Mouse (Mus musculus): ENCODE measurements around the gene Ttc24. TPM values are rescaled to one million over a fixed set of nuclear protein-coding genes. Genes with fewer than 3 reads are reported as not detected.

Ttc24 gene
- not detected in 2 replicates for polyA plus RNA-seq (2015; fragmentation: Nextera tagmentation; extraction: Ambion mirVana)

DNA sequence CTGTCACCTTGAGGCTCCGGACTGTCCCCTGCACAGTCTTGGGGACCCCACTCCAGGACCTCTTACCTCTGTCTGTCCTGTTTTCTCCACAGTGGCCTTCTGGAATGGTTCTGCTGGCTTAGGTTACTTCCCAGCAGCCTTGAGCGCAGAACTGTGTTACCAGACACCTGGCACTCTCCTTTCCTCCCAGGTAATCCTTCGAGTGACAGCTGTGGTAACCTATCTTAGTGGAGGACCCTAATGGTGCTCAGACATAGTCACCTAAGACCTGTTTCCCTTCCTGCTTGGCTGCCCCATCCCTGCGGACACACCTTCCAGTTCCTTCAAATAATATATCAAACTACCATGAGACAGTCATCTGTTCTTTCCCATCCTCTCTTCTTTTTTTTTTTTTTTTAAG is at the start of gene Ttc24:
Gene Ttc24, minus strand, starts transcription at position 101 of the 400 bp plus-strand sequence.
- 83% methylated on average over 4 of the region's 4 CpGs for WGBS
- peaks cover 18% of the 10 kb centered on the region for H3K4me1 ChIP-seq (replicated peaks)

DNA sequence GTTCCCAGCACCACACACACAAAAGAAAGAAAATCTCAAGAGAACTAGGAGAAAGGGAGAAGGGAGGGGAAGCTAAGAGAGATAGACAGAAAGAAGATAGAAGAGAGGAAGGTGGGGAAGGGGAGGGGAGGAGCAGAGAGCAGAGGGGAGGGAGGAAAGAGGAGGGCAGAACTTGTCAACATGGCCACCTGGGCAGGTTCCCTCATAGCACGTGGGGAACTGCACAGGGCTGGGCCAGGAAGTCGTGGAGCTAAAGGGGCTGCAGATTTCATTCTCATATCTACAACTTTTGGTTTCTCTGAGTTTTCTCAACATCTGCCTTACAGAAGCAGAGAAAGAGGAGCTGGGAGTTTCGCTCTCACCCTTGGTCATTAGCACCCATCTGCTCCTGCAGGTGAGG is 49.5 kb upstream of the Ttc24 start:
- no peak for ATAC-seq (ENCODE audit: low FRiP score)
- Histone ChIP-seq H3K36me3 (no peaks in the 10 kb centered on the region), H3K4me3 (no peak overlapping the region), H3K27me3 (no peaks in the 10 kb centered on the region), H3K27ac (no peak overlapping the region), H3K9ac (no peak overlapping the region), H3K9me3 (no peaks in the 10 kb centered on the region), H3K4me1 (replicated peaks) (no peaks in the 10 kb centered on the region), H3K4me2 (no peak overlapping the region)
- 82% methylated on average over 3 of the region's 3 CpGs for WGBS

More for the DNA sequence above, at the start of gene Ttc24:
- no peaks in the 10 kb centered on the region for H3K27me3 ChIP-seq
- H3K4me3 ChIP-seq, result no peak within 1 kb of the TSS
- no peak for ATAC-seq (ENCODE audit: low FRiP score)
- no peak within 1 kb of the TSS for H3K27ac ChIP-seq
- no peaks in the 10 kb centered on the region for H3K9me3 ChIP-seq
- no peak within 1 kb of the TSS for H3K4me2 ChIP-seq
- H3K36me3 ChIP-seq, result no peaks in the 10 kb centered on the region
- no peak within 1 kb of the TSS for H3K9ac ChIP-seq

DNA sequence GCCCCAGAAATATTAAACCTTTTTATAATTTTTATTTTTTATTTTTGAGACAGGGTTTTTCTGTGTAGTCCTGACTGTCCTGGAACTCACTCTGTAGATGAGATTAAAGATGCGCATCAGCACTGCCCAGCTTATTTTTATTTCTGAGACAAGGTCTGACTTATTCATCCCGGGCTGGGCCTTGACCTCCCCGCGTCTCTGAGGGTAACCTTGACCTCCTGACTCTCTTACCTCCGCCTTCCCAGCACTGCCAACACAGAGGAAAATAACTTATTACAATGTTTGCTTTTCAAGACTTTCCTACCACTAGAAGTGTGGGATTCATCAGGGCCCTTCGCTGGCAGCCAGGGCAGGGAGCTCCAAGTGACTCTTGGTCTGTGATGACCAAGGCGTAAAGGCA is 48.1 kb upstream of the Ttc24 start:
- no peaks in the 10 kb centered on the region for H3K36me3 ChIP-seq
- no peak for ATAC-seq (ENCODE audit: low FRiP score)
- H3K4me2 ChIP-seq, result no peak overlapping the region
- WGBS, result 84% methylated on average over 7 of the region's 7 CpGs
- H3K4me3 ChIP-seq, result no peak overlapping the region
- no peaks in the 10 kb centered on the region for H3K9me3 ChIP-seq
- no peak overlapping the region for H3K9ac ChIP-seq
- no peaks in the 10 kb centered on the region for H3K27me3 ChIP-seq
- no peak overlapping the region for H3K27ac ChIP-seq
- no peaks in the 10 kb centered on the region for H3K4me1 ChIP-seq (replicated peaks)

DNA sequence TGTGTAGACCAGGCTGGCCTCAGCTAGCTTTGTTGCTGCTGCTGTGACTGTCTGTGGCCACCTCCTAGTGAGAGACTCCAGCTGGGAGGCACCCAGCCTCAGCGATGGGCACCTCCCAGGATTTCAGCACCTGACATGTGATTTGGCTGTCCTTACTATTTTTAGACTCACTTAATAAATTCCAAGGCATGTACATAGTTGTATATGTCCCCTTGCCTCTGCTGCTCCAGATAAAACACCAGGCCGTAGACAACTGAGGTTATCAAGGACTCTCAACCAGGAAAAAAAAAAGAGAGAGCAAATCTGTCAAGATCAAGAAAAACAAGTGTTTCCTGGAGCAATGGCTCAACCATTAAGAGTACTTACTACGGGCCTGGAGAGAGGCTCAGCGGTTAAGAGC is 47.1 kb upstream of the Ttc24 start:
- no peak for ATAC-seq (ENCODE audit: low FRiP score)
- Histone ChIP-seq H3K9me3 (no peaks in the 10 kb centered on the region), H3K27ac (no peak overlapping the region), H3K36me3 (no peaks in the 10 kb centered on the region), H3K27me3 (no peaks in the 10 kb centered on the region), H3K4me2 (no peak overlapping the region), H3K4me1 (replicated peaks) (no peaks in the 10 kb centered on the region), H3K4me3 (no peak overlapping the region), H3K9ac (no peak overlapping the region)
- WGBS, result 76% methylated on average over 4 of the region's 4 CpGs

DNA sequence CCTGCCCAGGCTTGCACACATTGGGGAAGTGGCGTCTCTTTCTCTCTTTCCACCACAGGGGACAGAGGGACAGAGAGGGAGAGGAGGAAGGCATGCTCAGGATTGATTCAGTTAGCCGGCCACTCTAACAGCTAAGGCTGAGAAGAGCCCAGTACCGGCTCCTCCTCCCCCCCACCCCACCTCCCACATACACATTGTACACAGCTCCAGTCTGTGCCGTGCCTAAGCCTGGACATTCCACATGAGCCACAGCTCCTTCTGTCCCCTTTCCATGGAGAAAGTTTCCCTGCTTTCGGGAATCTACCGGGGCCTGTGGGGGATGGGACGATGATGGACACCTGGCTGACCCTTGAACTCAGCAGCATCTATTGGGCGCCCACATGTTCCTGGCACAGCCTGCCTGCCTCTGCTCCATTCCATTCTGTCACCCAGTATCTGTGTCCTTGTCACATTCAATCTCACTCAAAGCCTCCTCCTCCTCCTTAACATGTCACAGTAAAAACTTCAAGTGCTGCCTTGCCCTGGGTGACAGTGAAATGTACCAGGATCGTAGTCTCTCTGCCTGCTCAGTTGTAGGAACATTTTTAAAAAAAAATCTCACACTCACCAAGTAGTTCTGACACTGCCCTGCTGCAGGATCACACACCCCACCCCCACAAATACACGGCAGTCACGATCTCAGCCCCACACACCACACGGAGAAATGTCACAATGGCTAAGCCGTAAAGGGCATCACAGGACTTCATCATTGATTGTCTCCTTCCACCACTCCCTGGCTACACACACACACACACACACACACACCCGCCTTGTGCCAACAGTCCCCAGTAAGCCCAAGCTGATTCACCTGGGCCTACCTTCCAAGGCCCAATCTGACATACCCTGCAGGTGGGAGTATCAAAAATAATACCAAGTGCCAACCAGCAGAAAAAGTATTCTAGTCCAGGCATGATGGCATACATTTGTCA is 43.3 kb upstream of the Ttc24 start:
- no peak for ATAC-seq (ENCODE audit: low FRiP score)
- WGBS, result 79% methylated on average over 14 of the region's 14 CpGs
- Histone ChIP-seq H3K9ac (no peak overlapping the region), H3K4me2 (no peak overlapping the region), H3K9me3 (no peaks in the 10 kb centered on the region), H3K36me3 (0 out of 2 replicates have a peak, but pooled peaks cover under 1% of the 10 kb centered on the region), H3K4me3 (no peak overlapping the region), H3K27ac (no peak overlapping the region), H3K27me3 (no peaks in the 10 kb centered on the region), H3K4me1 (replicated peaks) (no peaks in the 10 kb centered on the region)

DNA sequence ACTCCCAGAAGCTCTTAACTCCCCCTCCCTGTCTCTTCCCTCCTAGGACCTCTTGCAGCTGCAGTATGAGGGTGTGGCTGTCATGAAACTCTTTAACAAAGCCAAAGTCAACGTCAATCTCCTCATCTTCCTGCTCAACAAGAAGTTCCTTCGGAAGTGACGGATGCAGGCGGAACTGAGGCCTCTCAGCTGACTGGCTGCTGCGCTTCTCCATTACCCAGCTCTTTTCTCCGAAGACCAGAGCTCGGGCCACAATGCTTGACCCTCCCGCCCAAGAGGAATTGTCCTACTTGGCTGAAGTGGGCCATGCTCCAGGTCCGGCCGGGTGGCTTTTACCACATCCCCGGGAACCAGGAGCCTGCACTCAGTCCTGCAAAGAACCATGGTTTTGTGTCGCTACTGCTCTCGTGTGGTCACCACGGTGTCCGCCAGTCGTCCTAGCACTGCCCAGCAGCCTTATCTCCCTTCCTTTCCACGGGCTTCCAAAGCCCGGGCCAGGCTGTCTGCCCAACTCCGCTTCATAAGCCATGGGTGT is 42.1 kb upstream of the Ttc24 start:
- Histone ChIP-seq H3K27ac (no peak overlapping the region), H3K4me1 (replicated peaks) (no peaks in the 10 kb centered on the region), H3K4me3 (no peak overlapping the region), H3K27me3 (no peaks in the 10 kb centered on the region), H3K36me3 (peaks cover 3% of the 10 kb centered on the region; the same call in 1 of the 2 replicates), H3K4me2 (no peak overlapping the region), H3K9ac (no peak overlapping the region), H3K9me3 (no peaks in the 10 kb centered on the region)
- 92% methylated on average over 19 of the region's 19 CpGs for WGBS
- no peak for ATAC-seq (ENCODE audit: low FRiP score)

DNA sequence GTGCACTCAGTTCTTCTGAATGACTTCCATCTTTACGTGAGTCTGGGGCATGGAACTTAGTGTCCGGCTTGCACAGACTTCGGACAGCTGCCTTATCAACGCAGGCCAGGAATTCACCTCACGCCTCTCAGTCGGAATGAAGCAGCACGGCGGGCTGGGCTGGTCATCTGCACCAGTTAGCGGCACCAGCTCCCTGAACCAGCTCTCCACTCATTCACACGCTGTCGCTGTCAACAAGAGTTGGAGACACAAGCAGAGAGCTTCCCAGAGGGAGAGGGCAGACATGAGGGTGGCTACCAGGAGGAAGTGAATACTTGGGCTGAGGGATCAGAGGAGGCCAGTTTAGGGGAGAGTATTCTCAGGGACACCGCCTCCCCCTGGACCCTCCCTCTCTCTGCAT is 36.3 kb upstream of the Ttc24 start:
- no peak overlapping the region for H3K27ac ChIP-seq
- H3K4me3 ChIP-seq, result no peak overlapping the region
- ATAC-seq (ENCODE audit: low FRiP score), result no peak
- H3K9ac ChIP-seq, result no peak overlapping the region
- no peaks in the 10 kb centered on the region for H3K9me3 ChIP-seq
- peaks cover 26% of the 10 kb centered on the region for H3K36me3 ChIP-seq
- no peak overlapping the region for H3K4me2 ChIP-seq
- H3K27me3 ChIP-seq, result no peaks in the 10 kb centered on the region
- 98% methylated on average over 12 of the region's 12 CpGs for WGBS
- no peaks in the 10 kb centered on the region for H3K4me1 ChIP-seq (replicated peaks)

DNA sequence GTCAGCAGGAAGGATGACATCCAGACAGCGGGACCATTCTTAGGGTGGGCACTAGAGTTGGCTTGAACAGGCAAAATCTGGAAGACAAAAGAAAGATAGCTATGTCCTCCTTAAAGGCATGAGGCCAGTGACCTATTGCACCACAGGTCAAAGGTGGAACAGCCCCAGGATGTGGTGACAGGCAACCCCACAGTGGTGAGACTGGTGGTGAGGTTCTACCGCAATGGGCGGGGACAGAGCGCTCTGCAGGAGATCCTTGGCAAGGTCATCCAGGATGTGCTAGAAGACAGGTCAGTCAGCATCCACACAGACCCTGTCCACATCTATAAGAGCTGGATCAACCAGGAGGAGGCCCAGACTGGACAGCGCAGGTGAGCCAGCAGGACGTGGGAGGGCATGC is 31.0 kb upstream of the Ttc24 start:
- Histone ChIP-seq H3K36me3 (peaks cover 25% of the 10 kb centered on the region), H3K27ac (no peak overlapping the region), H3K9me3 (no peaks in the 10 kb centered on the region), H3K27me3 (no peaks in the 10 kb centered on the region), H3K4me3 (no peak overlapping the region), H3K4me2 (no peak overlapping the region), H3K9ac (no peak overlapping the region), H3K4me1 (replicated peaks) (no peaks in the 10 kb centered on the region)
- 94% methylated on average over 6 of the region's 6 CpGs for WGBS
- no peak for ATAC-seq (ENCODE audit: low FRiP score)

DNA sequence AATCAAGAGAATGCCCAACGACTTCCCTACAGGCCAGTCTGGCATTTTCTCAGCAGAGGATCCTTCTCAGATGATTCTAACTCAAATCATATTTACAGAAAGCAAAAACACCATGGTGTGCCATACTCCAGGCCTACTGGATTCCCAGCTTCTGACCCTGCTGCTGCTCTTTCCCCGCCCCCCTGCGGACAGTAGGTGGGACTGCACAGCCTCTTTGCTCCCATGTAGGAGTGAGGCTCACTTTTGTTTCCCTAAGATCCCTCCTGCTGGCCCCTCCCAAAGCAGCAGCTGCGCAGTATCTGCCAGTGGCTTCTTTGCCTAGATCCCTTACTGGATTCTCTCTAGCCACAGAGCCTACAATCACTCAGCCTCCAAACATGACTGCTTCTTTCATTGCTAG is 28.0 kb upstream of the Ttc24 start:
- WGBS, result 81% methylated on average over 4 of the region's 4 CpGs
- ATAC-seq (ENCODE audit: low FRiP score), result no peak
- H3K36me3 ChIP-seq, result peaks cover 19% of the 10 kb centered on the region

DNA sequence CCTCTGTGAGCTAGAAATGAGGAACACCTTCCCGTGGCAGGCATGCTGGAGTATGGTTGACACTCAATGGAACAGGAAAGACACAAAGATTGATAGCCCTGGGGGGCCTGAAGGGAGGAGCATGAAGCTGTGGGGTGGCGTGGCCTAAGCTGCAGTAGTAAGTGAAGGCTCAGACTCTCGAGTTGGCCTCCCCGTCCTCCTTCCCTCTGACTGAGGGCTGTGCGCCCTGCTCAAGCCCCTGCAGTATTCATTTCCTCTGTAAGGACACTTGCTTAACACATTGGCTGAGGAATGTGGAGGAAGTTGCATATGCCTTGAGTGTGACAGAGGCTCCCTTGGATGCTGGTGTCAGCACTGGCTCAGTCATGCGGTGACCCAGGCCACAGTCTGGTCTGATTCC is 24.5 kb upstream of the Ttc24 start:
- WGBS, result 88% methylated on average over 6 of the region's 6 CpGs
- Histone ChIP-seq H3K36me3 (peaks cover 18% of the 10 kb centered on the region), H3K27me3 (no peaks in the 10 kb centered on the region), H3K9ac (peak overlapping the region; percentile 24; the same call in 1 of the 2 replicates), H3K4me3 (no peak overlapping the region), H3K9me3 (no peaks in the 10 kb centered on the region), H3K4me1 (replicated peaks) (no peaks in the 10 kb centered on the region), H3K4me2 (no peak overlapping the region), H3K27ac (no peak overlapping the region)
- ATAC-seq (ENCODE audit: low FRiP score), result no peak

More for the DNA sequence above, 28.0 kb upstream of the Ttc24 start:
- no peak overlapping the region for H3K27ac ChIP-seq
- no peaks in the 10 kb centered on the region for H3K4me1 ChIP-seq (replicated peaks)
- no peak overlapping the region for H3K4me2 ChIP-seq
- H3K27me3 ChIP-seq, result no peaks in the 10 kb centered on the region
- H3K9ac ChIP-seq, result no peak overlapping the region
- no peaks in the 10 kb centered on the region for H3K9me3 ChIP-seq
- H3K4me3 ChIP-seq, result no peak overlapping the region

DNA sequence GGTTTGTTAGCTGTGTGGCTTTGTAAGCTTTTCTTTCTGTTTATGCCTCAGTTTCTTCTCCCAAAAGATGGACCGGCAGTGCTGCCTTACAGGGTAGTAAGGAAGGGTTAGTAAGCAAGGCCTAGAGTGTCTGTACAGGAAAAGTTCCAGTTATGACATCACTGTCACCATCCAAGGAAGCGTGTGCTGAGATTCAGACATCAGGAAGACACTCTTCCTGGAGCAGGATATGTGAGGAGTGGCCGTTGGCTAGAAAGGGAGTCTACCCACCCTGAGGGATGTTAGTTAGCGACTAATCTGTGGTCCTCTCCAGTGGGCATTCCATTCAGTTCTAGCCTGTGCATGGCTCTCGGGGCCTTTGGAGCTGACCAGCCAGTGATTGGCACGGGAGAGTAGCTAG is 24.1 kb upstream of the Ttc24 start:
- H3K9me3 ChIP-seq, result no peaks in the 10 kb centered on the region
- H3K4me3 ChIP-seq, result no peak overlapping the region
- H3K27ac ChIP-seq, result no peak overlapping the region
- WGBS, result 88% methylated on average over 6 of the region's 6 CpGs
- no peak overlapping the region for H3K4me2 ChIP-seq
- peaks cover 18% of the 10 kb centered on the region for H3K36me3 ChIP-seq
- no peak for ATAC-seq (ENCODE audit: low FRiP score)
- no peaks in the 10 kb centered on the region for H3K4me1 ChIP-seq (replicated peaks)
- H3K27me3 ChIP-seq, result no peaks in the 10 kb centered on the region
- peak overlapping the region; percentile 24; the same call in 1 of the 2 replicates for H3K9ac ChIP-seq

DNA sequence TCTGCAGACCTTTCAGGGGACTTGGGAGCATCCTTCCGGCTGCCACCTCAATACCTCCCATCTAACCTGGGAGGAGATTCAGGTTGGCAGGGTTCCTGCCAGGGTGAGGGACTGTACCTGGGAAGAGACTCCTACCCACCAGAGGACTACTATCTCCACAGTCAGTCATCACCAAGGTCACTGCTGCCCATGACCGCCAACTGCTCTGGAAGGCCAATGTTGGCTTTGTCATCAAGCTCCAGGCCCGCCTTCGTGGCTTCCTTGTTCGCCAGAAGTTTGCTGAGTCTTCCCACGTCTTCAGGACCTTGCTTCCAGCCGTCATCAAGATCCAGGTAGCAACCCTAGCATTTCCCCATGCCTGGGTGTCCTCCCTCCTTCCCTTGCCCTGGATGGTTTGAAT is 23.6 kb upstream of the Ttc24 start:
- ATAC-seq (ENCODE audit: low FRiP score), result no peak
- H3K4me2 ChIP-seq, result no peak overlapping the region
- H3K9me3 ChIP-seq, result no peaks in the 10 kb centered on the region
- H3K4me1 ChIP-seq (replicated peaks), result no peaks in the 10 kb centered on the region
- H3K4me3 ChIP-seq, result no peak overlapping the region
- H3K36me3 ChIP-seq, result peaks cover 18% of the 10 kb centered on the region
- no peak overlapping the region for H3K9ac ChIP-seq
- no peaks in the 10 kb centered on the region for H3K27me3 ChIP-seq
- no peak overlapping the region for H3K27ac ChIP-seq
- 96% methylated on average over 7 of the region's 7 CpGs for WGBS

DNA sequence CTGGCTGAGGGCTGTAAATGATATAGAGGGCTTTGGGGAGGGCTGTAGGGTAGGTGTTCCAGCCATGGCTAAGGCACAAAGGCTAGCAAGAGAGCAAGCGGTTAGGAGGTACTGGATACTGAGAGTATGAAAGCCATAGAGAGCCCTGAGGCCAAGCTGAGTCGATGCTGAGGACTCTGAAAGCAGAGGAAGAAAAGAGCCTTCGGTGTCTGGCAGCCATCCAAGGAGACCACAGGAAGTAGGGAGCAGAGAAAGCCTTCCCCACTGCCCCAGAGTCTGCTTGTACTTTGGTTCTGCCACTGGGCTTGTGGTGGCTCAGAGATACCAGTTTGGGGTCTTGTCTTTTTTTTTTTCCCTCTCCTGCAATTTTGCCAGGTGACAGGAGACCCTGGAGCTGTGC is 22.1 kb upstream of the Ttc24 start:
- H3K27me3 ChIP-seq, result no peaks in the 10 kb centered on the region
- H3K4me3 ChIP-seq, result no peak overlapping the region
- WGBS, result 72% methylated on average over 3 of the region's 3 CpGs
- H3K9me3 ChIP-seq, result no peaks in the 10 kb centered on the region
- no peak overlapping the region for H3K9ac ChIP-seq
- ATAC-seq (ENCODE audit: low FRiP score), result no peak
- no peak overlapping the region for H3K4me2 ChIP-seq
- peaks cover 18% of the 10 kb centered on the region for H3K36me3 ChIP-seq
- H3K4me1 ChIP-seq (replicated peaks), result no peaks in the 10 kb centered on the region
- no peak overlapping the region for H3K27ac ChIP-seq

Measured in hindbrain, embryonic 13.5 days (tissue).